Mouse (Mus musculus) forebrain, embryonic 14.5 days (tissue): ENCODE data around the gene Slc37a3. TPM values are rescaled to one million over a fixed set of nuclear protein-coding genes. Genes with fewer than 3 reads are reported as not detected.

Source experiments
- ATAC-seq: fragments of 200-750 bp; cut with Nextera tagmentation; 2 replicates; pipeline ENCODE4 v1.8.0; 2017; ENCODE audit warnings: mild to moderate bottlenecking, moderate library complexity
- DNase-seq: peaks from one replicate; pipeline ENCODE4 v3.0.0-alpha.2; 2015; ENCODE audit warnings: low spot score
- H3K27ac ChIP-seq: fragments of 300-500 bp; sonication (generic); 2 replicates; pipeline ENCODE4 v1.5.1; 2014; ENCODE audit warnings: low read depth, mild to moderate bottlenecking, control low read depth, low read length, moderate library complexity
- H3K27me3 ChIP-seq: fragments of 300-500 bp; sonication (generic); replicated peaks from 2 replicates; pipeline ENCODE4 v1.6.1; 2014; ENCODE audit warnings: low read length, control low read depth, mixed read lengths; ENCODE audit not compliant: control insufficient read depth, insufficient read depth
- H3K36me3 ChIP-seq: fragments of 300-500 bp; sonication (generic); 2 replicates; pipeline ENCODE4 v1.6.1; 2014; ENCODE audit warnings: low read length, control low read depth; ENCODE audit not compliant: control insufficient read depth, insufficient read depth
- H3K4me1 ChIP-seq: fragments of 300-500 bp; sonication (generic); 2 replicates; pipeline ENCODE4 v1.6.1; 2014; ENCODE audit warnings: antibody characterized with exemption, low read length, control low read depth; ENCODE audit not compliant: control insufficient read depth, insufficient read depth
- H3K4me2 ChIP-seq: fragments of 300-500 bp; sonication (generic); 2 replicates; pipeline ENCODE4 v1.6.1; 2014; ENCODE audit warnings: mild to moderate bottlenecking, control low read depth, low read length
- H3K4me3 ChIP-seq: fragments of 300-500 bp; sonication (generic); 2 replicates; pipeline ENCODE4 v1.5.1; 2014; ENCODE audit warnings: low read depth, low read length, control low read depth
- H3K9ac ChIP-seq: fragments of 300-500 bp; sonication (generic); 2 replicates; pipeline ENCODE4 v1.6.1; 2014; ENCODE audit warnings: mild to moderate bottlenecking, low read length, control low read depth, moderate library complexity
- H3K9me3 ChIP-seq: fragments of 300-500 bp; sonication (generic); replicated peaks from 2 replicates; pipeline ENCODE4 v1.6.1; 2016; ENCODE audit warnings: low read length, control low read depth, mixed read lengths; ENCODE audit not compliant: control insufficient read depth
- WGBS: fragments of 180-500 bp; shearing (Covaris S2); extraction: QIAGEN DNeasy Blood & Tissue Kit; methylation state at CpG from one replicate; pipeline ENCODE4 v1.1.7; 2014; 5-methylcytosine and 5-hydroxymethylcytosine counted together
- polyA plus RNA-seq: library from polyadenylated mRNA; unstranded; fragments of >200 nt; fragmentation: Nextera tagmentation; extraction: Ambion mirVana; gene quantifications from 2 replicates; pipeline ENCODE4 v1.2.1, GENCODE M21; 2014

Gene Slc37a3
- polyA plus RNA-seq, 1 experiment from 2014 or later = 60.2 TPM

GRCm38 (mm10) chr6:39346991-39347501 is 30.4 kb downstream of the Slc37a3 start:
- H3K4me3 ChIP-seq = no peak overlapping the region
- peak overlapping the region; percentile 31; the same call in 1 of the 2 replicates for H3K27ac ChIP-seq
- H3K4me1 ChIP-seq = peaks cover 16% of the 10 kb centered on the region
- H3K27me3 ChIP-seq = no peaks in the 10 kb centered on the region
- no peak overlapping the region for H3K9ac ChIP-seq
- H3K9me3 ChIP-seq = no peaks in the 10 kb centered on the region
- peaks cover 69% of the 10 kb centered on the region for H3K36me3 ChIP-seq
- ATAC-seq (0 out of 2 replicates have a peak, but pooled peaks have one; percentile 30), DNase-seq (peak; percentile 60)
- 7% methylated on average over 15 of the region's 15 CpGs for WGBS
- no peak overlapping the region for H3K4me2 ChIP-seq

- 11% methylated on average over 7 of the region's 7 CpGs for WGBS
- peaks cover 16% of the 10 kb centered on the region for H3K4me1 ChIP-seq
- H3K4me3 ChIP-seq = no peak overlapping the region
- DNase-seq (peak; percentile 41), ATAC-seq (peak; percentile 24; the same call in 1 of the 2 replicates)
- no peak overlapping the region for H3K4me2 ChIP-seq
- no peaks in the 10 kb centered on the region for H3K27me3 ChIP-seq
- H3K9me3 ChIP-seq = no peaks in the 10 kb centered on the region
- H3K9ac ChIP-seq = no peak overlapping the region
- H3K27ac ChIP-seq = peak overlapping the region; percentile 55; the same call in 1 of the 2 replicates
- H3K36me3 ChIP-seq = peaks cover 57% of the 10 kb centered on the region
Measured at GRCm38 (mm10) chr6:39345430-39345829, 32.0 kb downstream of the Slc37a3 start.

- peaks cover 44% of the 10 kb centered on the region for H3K36me3 ChIP-seq
- WGBS = 16% methylated on average over 12 of the region's 12 CpGs
Measured at GRCm38 (mm10) chr6:39344020-39344419, 33.5 kb downstream of the Slc37a3 start.

GRCm38 (mm10) chr6:39341798-39342197 is 35.7 kb downstream of the Slc37a3 start:
- peaks cover 5% of the 10 kb centered on the region for H3K4me1 ChIP-seq
- H3K9ac ChIP-seq = no peak overlapping the region
- no peak overlapping the region for H3K4me3 ChIP-seq
- H3K9me3 ChIP-seq = no peaks in the 10 kb centered on the region
- 93% methylated on average over 2 of the region's 2 CpGs for WGBS
- H3K27ac ChIP-seq = no peak overlapping the region
- H3K4me2 ChIP-seq = no peak overlapping the region
- no peaks in the 10 kb centered on the region for H3K27me3 ChIP-seq
- H3K36me3 ChIP-seq = peaks cover 45% of the 10 kb centered on the region
- DNase-seq (no peak), ATAC-seq (no peak)

More at GRCm38 (mm10) chr6:39344020-39344419, 33.5 kb downstream of the Slc37a3 start:
- H3K4me1 ChIP-seq = peaks cover 16% of the 10 kb centered on the region
- no peaks in the 10 kb centered on the region for H3K9me3 ChIP-seq
- H3K27me3 ChIP-seq = no peaks in the 10 kb centered on the region
- ATAC-seq (peak; percentile 76), DNase-seq (peak; percentile 85)
- H3K4me3 ChIP-seq = no peak overlapping the region
- H3K4me2 ChIP-seq = no peak overlapping the region
- H3K9ac ChIP-seq = no peak overlapping the region
- no peak overlapping the region for H3K27ac ChIP-seq

DNA sequence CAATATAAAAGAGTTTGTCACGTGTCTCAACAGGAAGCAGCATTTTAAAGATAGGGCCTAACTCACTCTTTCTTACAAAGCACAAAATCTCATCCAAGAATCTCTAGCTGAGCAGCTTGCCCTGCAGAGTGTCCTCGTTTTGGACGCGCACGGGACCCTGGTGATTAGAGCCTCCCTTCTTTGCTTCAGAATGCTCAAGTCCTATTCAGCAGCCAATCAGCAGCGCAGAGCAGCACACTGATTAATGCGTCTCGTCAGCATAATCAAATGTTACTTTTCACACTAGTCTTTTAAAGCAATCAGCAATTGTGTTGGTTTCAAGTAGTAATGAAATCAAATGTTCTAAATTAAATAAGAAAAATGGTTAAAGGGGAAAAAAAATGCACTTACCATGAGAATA is 39.1 kb downstream of the Slc37a3 start:
- H3K9ac ChIP-seq = no peak overlapping the region
- WGBS = 36% methylated on average over 8 of the region's 8 CpGs
- H3K9me3 ChIP-seq = no peaks in the 10 kb centered on the region
- H3K27ac ChIP-seq = no peak overlapping the region
- peaks cover 49% of the 10 kb centered on the region for H3K36me3 ChIP-seq
- no peak overlapping the region for H3K4me3 ChIP-seq
- H3K4me2 ChIP-seq = no peak overlapping the region
- no peaks in the 10 kb centered on the region for H3K27me3 ChIP-seq
- no peaks in the 10 kb centered on the region for H3K4me1 ChIP-seq
- ATAC-seq (no peak), DNase-seq (no peak)

DNA sequence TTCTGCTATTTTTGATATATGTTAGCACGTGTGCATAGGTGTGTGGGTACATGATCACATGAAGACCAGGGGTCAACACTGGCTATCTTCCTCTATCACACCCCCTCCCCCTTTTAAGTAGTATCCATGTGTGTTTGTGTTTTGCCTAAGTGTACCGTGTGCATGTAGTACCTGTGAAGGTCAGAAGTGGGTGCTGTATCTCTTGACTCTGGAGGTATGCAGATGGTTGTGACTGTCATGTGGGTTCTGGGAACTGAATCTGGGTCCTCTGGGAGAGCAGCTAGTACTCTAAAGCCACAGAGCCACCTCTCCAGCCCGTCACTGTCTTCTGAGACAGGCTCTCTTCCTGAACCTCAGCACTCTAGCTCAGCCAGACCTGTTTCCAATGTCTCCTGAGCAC is 42.6 kb downstream of the Slc37a3 start:
- DNase-seq (no peak), ATAC-seq (no peak)
- 93% methylated on average over 3 of the region's 3 CpGs for WGBS
- H3K9ac ChIP-seq = no peak overlapping the region
- no peaks in the 10 kb centered on the region for H3K9me3 ChIP-seq
- H3K36me3 ChIP-seq = peaks cover 40% of the 10 kb centered on the region
- H3K4me1 ChIP-seq = no peaks in the 10 kb centered on the region
- no peaks in the 10 kb centered on the region for H3K27me3 ChIP-seq
- no peak overlapping the region for H3K4me3 ChIP-seq
- H3K27ac ChIP-seq = no peak overlapping the region
- no peak overlapping the region for H3K4me2 ChIP-seq

- no peaks in the 10 kb centered on the region for H3K27me3 ChIP-seq
- 94% methylated on average over 7 of the region's 7 CpGs for WGBS
- H3K27ac ChIP-seq = no peak overlapping the region
- no peak overlapping the region for H3K9ac ChIP-seq
- peaks cover 40% of the 10 kb centered on the region for H3K36me3 ChIP-seq
- H3K4me1 ChIP-seq = no peaks in the 10 kb centered on the region
- H3K4me2 ChIP-seq = no peak overlapping the region
- ATAC-seq (no peak), DNase-seq (no peak)
- no peaks in the 10 kb centered on the region for H3K9me3 ChIP-seq
- H3K4me3 ChIP-seq = no peak overlapping the region
Measured at GRCm38 (mm10) chr6:39334224-39334623, 43.3 kb downstream of the Slc37a3 start.

GRCm38 (mm10) chr6:39331998-39332700 is 45.3 kb downstream of the Slc37a3 start:
- Histone ChIP-seq H3K9me3 (no peaks in the 10 kb centered on the region), H3K27ac (no peak overlapping the region), H3K4me1 (no peaks in the 10 kb centered on the region), H3K27me3 (no peaks in the 10 kb centered on the region), H3K4me3 (no peak overlapping the region), H3K36me3 (peaks cover 36% of the 10 kb centered on the region), H3K9ac (no peak overlapping the region), H3K4me2 (no peak overlapping the region)
- no peak for DNase-seq
- 79% methylated on average over 7 of the region's 7 CpGs for WGBS
- no peak for ATAC-seq

GRCm38 (mm10) chr6:39330981-39331380 is 46.5 kb downstream of the Slc37a3 start:
- no peaks in the 10 kb centered on the region for H3K9me3 ChIP-seq
- DNase-seq = no peak
- no peak overlapping the region for H3K27ac ChIP-seq
- ATAC-seq = no peak
- H3K36me3 ChIP-seq = peaks cover 26% of the 10 kb centered on the region
- H3K4me3 ChIP-seq = no peak overlapping the region
- H3K4me1 ChIP-seq = no peaks in the 10 kb centered on the region
- no peak overlapping the region for H3K9ac ChIP-seq
- no peak overlapping the region for H3K4me2 ChIP-seq
- H3K27me3 ChIP-seq = no peaks in the 10 kb centered on the region
- WGBS = 93% methylated on average over 7 of the region's 7 CpGs
